Mouse (Mus musculus) stomach, embryonic 16.5 days (tissue): Measurements from ENCODE around the gene Actrt2. TPM values are rescaled to one million over a fixed set of nuclear protein-coding genes. Genes with fewer than 3 reads are reported as not detected.

ENCODE experiments used
- ATAC-seq: fragments of 200-750 bp; cut with Nextera tagmentation; 2 replicates; pipeline ENCODE4 v1.8.0; 2017; ENCODE audit warnings: moderate number of reproducible peaks, moderate TSS enrichment; ENCODE audit not compliant: insufficient read depth, low FRiP score
- H3K27ac ChIP-seq: fragments of 300-500 bp; sonication (generic); 2 replicates; pipeline ENCODE4 v1.5.1; 2014; ENCODE audit warnings: low read length
- H3K27me3 ChIP-seq: fragments of 300-500 bp; sonication (generic); 2 replicates; pipeline ENCODE4 v1.6.1; 2014; ENCODE audit warnings: low read length, control low read depth, mixed read lengths; ENCODE audit not compliant: control insufficient read depth, insufficient read depth
- H3K36me3 ChIP-seq: fragments of 300-500 bp; sonication (generic); 2 replicates; pipeline ENCODE4 v1.6.1; 2014; ENCODE audit warnings: low read length; ENCODE audit not compliant: control insufficient read depth, insufficient read depth
- H3K4me1 ChIP-seq: fragments of 300-500 bp; sonication (generic); 2 replicates; pipeline ENCODE4 v1.6.1; 2014; ENCODE audit warnings: low read length, control low read depth, mixed read lengths; ENCODE audit not compliant: control insufficient read depth, insufficient read depth
- H3K4me2 ChIP-seq: fragments of 300-500 bp; sonication (generic); 2 replicates; pipeline ENCODE4 v1.6.1; 2014; ENCODE audit warnings: low read depth, low read length, mixed read lengths
- H3K4me3 ChIP-seq: fragments of 300-500 bp; sonication (generic); replicated peaks from 2 replicates; pipeline ENCODE4 v1.5.1; 2014; ENCODE audit warnings: mild to moderate bottlenecking, low read length
- H3K9ac ChIP-seq: fragments of 300-500 bp; sonication (generic); 2 replicates; pipeline ENCODE4 v1.6.1; 2014; ENCODE audit warnings: low read length
- H3K9me3 ChIP-seq: fragments of 300-500 bp; sonication (generic); replicated peaks from 2 replicates; pipeline ENCODE4 v1.6.1; 2016; ENCODE audit warnings: low read length, control low read depth; ENCODE audit not compliant: control insufficient read depth
- WGBS: fragments of 180-500 bp; shearing (Covaris S2); extraction: QIAGEN DNeasy Blood & Tissue Kit; methylation state at CpG from one replicate; pipeline ENCODE4 v1.1.7; 2014; 5-methylcytosine and 5-hydroxymethylcytosine counted together
- polyA plus RNA-seq: library from polyadenylated mRNA; unstranded; fragments of >200 nt; fragmentation: Nextera tagmentation; extraction: Ambion mirVana; gene quantifications from 2 replicates; pipeline ENCODE4 v1.2.1, GENCODE M21; 2015

The Actrt2 gene
- polyA plus RNA-seq, 1 experiment from 2014 or later, result not detected

GRCm38 (mm10) chr4:154696552-154696951 lies 28.9 kb upstream of the Actrt2 start:
- Histone ChIP-seq H3K9me3 (no peaks in the 10 kb centered on the region), H3K27me3 (no peaks in the 10 kb centered on the region), H3K4me1 (no peaks in the 10 kb centered on the region), H3K36me3 (no peaks in the 10 kb centered on the region), H3K27ac (no peak overlapping the region), H3K4me3 (no peak overlapping the region), H3K9ac (no peak overlapping the region), H3K4me2 (no peak overlapping the region)
- 62% methylated on average over 5 of the region's 5 CpGs for WGBS
- ATAC-seq, result no peak

- Histone ChIP-seq H3K4me2 (no peak overlapping the region), H3K9me3 (no peaks in the 10 kb centered on the region), H3K9ac (no peak overlapping the region), H3K27me3 (no peaks in the 10 kb centered on the region), H3K27ac (no peak overlapping the region), H3K4me1 (no peaks in the 10 kb centered on the region), H3K36me3 (no peaks in the 10 kb centered on the region), H3K4me3 (no peak overlapping the region)
- no peak for ATAC-seq
- 14% methylated on average over 4 of the region's 4 CpGs for WGBS
Observed at GRCm38 (mm10) chr4:154696146-154696545, 28.5 kb upstream of the Actrt2 start.

GRCm38 (mm10) chr4:154694361-154694760 lies 26.7 kb upstream of the Actrt2 start:
- no peaks in the 10 kb centered on the region for H3K9me3 ChIP-seq
- no peak overlapping the region for H3K9ac ChIP-seq
- no peak overlapping the region for H3K4me3 ChIP-seq
- no peak overlapping the region for H3K4me2 ChIP-seq
- no peak overlapping the region for H3K27ac ChIP-seq
- 85% methylated on average over 5 of the region's 5 CpGs for WGBS
- no peaks in the 10 kb centered on the region for H3K4me1 ChIP-seq
- H3K36me3 ChIP-seq, result no peaks in the 10 kb centered on the region
- no peaks in the 10 kb centered on the region for H3K27me3 ChIP-seq
- no peak for ATAC-seq

GRCm38 (mm10) chr4:154693348-154694015 lies 25.8 kb upstream of the Actrt2 start:
- H3K27ac ChIP-seq, result no peak overlapping the region
- no peak overlapping the region for H3K9ac ChIP-seq
- ATAC-seq, result no peak
- 73% methylated on average over 20 of the region's 20 CpGs for WGBS
- no peaks in the 10 kb centered on the region for H3K4me1 ChIP-seq
- H3K27me3 ChIP-seq, result no peaks in the 10 kb centered on the region
- no peak overlapping the region for H3K4me3 ChIP-seq
- no peak overlapping the region for H3K4me2 ChIP-seq
- H3K36me3 ChIP-seq, result no peaks in the 10 kb centered on the region
- no peaks in the 10 kb centered on the region for H3K9me3 ChIP-seq

- Histone ChIP-seq H3K36me3 (no peaks in the 10 kb centered on the region), H3K4me3 (no peak overlapping the region), H3K4me1 (no peaks in the 10 kb centered on the region), H3K9me3 (no peaks in the 10 kb centered on the region), H3K27me3 (peaks cover 2% of the 10 kb centered on the region; the same call in 1 of the 2 replicates), H3K27ac (no peak overlapping the region), H3K9ac (no peak overlapping the region), H3K4me2 (no peak overlapping the region)
- 72% methylated on average over 5 of the region's 5 CpGs for WGBS
- no peak for ATAC-seq
Observed at GRCm38 (mm10) chr4:154683068-154683752, 15.5 kb upstream of the Actrt2 start.

- Histone ChIP-seq H3K9ac (no peak overlapping the region), H3K27me3 (peaks cover 2% of the 10 kb centered on the region; the same call in 1 of the 2 replicates), H3K4me3 (no peak overlapping the region), H3K27ac (no peak overlapping the region), H3K4me2 (no peak overlapping the region), H3K9me3 (no peaks in the 10 kb centered on the region), H3K4me1 (no peaks in the 10 kb centered on the region), H3K36me3 (no peaks in the 10 kb centered on the region)
- 56% methylated on average over 14 of the region's 14 CpGs for WGBS
- ATAC-seq, result no peak
Observed at GRCm38 (mm10) chr4:154682311-154682710, 14.6 kb upstream of the Actrt2 start.

- ATAC-seq, result no peak
- peaks cover 5% of the 10 kb centered on the region; the same call in 1 of the 2 replicates for H3K27me3 ChIP-seq
- no peaks in the 10 kb centered on the region for H3K9me3 ChIP-seq
- H3K27ac ChIP-seq, result no peak overlapping the region
- no peak overlapping the region for H3K9ac ChIP-seq
- no peaks in the 10 kb centered on the region for H3K4me1 ChIP-seq
- no peak overlapping the region for H3K4me3 ChIP-seq
- no peak overlapping the region for H3K4me2 ChIP-seq
- 66% methylated on average over 10 of the region's 10 CpGs for WGBS
- no peaks in the 10 kb centered on the region for H3K36me3 ChIP-seq
Observed at GRCm38 (mm10) chr4:154675441-154676000, 7.9 kb upstream of the Actrt2 start.

- Histone ChIP-seq H3K9ac (no peak overlapping the region), H3K9me3 (no peaks in the 10 kb centered on the region), H3K4me1 (no peaks in the 10 kb centered on the region), H3K36me3 (no peaks in the 10 kb centered on the region), H3K27ac (no peak overlapping the region), H3K4me2 (0 out of 2 replicates have a peak overlapping the region, but pooled peaks have one; percentile 6), H3K4me3 (no peak overlapping the region), H3K27me3 (peaks cover 5% of the 10 kb centered on the region; the same call in 1 of the 2 replicates)
- no peak for ATAC-seq
- 31% methylated on average over 15 of the region's 15 CpGs for WGBS
Observed at GRCm38 (mm10) chr4:154674966-154675365, 7.3 kb upstream of the Actrt2 start.

GRCm38 (mm10) chr4:154674541-154674940 lies 6.9 kb upstream of the Actrt2 start:
- 0 out of 2 replicates have a peak overlapping the region, but pooled peaks have one; percentile 6 for H3K4me2 ChIP-seq
- H3K9ac ChIP-seq, result no peak overlapping the region
- H3K9me3 ChIP-seq, result no peaks in the 10 kb centered on the region
- H3K36me3 ChIP-seq, result no peaks in the 10 kb centered on the region
- 1% methylated on average over 12 of the region's 12 CpGs for WGBS
- no peak for ATAC-seq
- H3K4me3 ChIP-seq, result no peak overlapping the region
- no peak overlapping the region for H3K27ac ChIP-seq
- no peaks in the 10 kb centered on the region for H3K4me1 ChIP-seq
- H3K27me3 ChIP-seq, result peaks cover 5% of the 10 kb centered on the region; the same call in 1 of the 2 replicates
